Mouse (Mus musculus): ENCODE data around the gene Hs2st1.

DNA sequence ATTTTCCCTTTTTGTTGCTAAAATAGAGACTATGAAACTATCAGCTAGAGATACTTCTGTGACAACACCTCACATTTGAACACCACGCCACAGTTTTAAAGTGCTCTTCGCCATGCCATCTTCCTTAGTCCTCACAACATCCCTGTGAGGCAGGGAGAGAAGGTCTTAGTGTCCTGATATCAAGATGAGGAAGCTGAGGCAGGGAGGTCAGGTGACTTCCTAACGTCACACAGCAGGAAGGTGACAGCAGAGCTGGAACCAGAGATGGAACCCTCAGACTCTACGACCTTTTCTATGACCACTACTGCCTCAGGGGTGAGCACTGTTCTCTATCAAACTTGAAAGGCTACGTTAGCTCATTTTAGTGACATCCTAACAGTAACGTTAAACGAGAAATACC is 136.9 kb downstream of the Hs2st1 start:
- TF ChIP-seq POLR2A (IDR thresholded peaks at IDR 0.05; ENCODE audit: borderline replicate concordance, extremely low read depth, insufficient read depth, insufficient read length, poor library complexity, severe bottlenecking) (no peak), CTCF (IDR thresholded peaks at IDR 0.05; ENCODE audit: borderline replicate concordance, extremely low read depth, insufficient read depth, insufficient read length) (no peak)

Measured in brain, embryonic 14.5 days (tissue).